Mouse (Mus musculus) cerebellum, adult 2 months (tissue): ENCODE data around the gene Zfhx3.

ENCODE experiments used
- CTCF ChIP-seq: fragments of 200-500 bp; IDR thresholded peaks from 2 replicates; pipeline ENCODE4 v1.5.1; 2011; ENCODE audit warnings: low read depth, mild to moderate bottlenecking, control low read depth, low read length, moderate library complexity, borderline replicate concordance; ENCODE audit not compliant: insufficient read depth
- POLR2A ChIP-seq: fragments of 200-500 bp; IDR thresholded peaks from 2 replicates; pipeline ENCODE4 v1.6.1; 2011; ENCODE audit warnings: low read length, control low read depth, borderline replicate concordance; ENCODE audit not compliant: insufficient read depth

DNA sequence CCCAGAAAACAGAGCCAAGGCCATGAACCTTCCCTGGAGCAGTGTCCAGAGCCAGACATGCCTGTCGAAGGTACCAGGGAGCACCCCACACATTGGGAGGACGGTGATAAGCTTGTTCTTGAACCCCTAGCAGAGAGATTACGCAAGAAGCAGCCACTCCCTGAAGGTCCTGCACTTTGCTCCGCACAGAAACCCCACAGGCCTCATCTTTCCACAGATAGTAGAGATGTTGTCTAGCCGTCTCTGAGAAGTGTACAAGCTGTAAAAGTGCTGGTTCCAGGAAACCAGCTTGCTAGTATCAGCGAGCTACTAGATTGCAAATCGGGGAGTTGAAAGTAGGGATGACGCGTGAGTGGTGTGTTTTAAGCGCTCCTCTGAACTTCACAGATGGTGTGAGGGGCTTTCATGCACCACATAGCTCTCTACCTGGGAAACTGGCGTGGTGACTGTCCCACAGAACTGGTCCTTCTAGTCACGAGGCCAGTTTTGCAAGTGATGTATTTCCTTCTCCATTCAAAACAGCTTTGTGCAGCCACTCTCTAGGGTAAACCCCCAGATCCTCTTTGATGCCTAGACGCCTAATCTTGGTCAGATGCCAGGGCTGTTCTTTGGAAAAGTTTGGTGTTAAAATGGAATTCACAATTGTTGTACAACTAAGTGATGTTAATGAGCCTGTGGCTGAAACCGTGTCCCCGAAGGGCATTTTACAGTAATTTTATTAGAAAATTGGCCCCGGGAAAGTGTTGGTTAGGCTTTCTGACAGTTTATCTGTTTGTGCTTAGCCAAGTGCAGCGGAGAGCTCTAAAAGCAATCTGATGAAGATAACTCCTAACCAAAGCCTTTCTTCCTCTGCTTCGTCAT, 993.6 kb downstream of the Zfhx3 start:
- TF ChIP-seq POLR2A (no peak), CTCF (no peak)
